Mouse (Mus musculus): ENCODE measurements at regions not wholly inside any gene's neighbourhood (a gene's known extent, or its start where the extent isn't known, plus 50 kb on each side); places are given as distances from the start of the nearest gene placed in this dataset.
A peak's percentile ranks its signal among the peaks of the same experiment; 100 is the strongest.

DNA sequence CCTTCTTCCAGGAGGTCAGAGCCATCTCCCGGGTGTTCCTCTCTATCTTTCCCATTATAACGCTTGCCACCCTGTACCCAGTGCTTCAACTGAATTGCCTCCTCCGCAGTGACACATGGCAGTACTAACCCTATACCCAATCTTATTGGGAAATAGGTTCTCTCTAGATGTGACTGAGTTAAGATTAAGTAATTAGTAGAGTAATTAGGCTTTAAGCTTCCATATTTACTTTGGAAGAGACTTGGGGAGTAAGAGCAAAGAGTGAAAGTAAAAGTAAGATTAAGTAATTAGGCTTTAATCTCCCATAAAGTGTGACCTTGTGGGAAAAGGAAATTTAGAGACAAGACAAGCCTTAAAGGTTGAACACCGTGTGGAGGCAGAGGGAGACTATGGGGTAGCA lies 148.7 kb upstream of the Prok2 start:
- no peak for DNase-seq (ENCODE audit: low spot score)
- no peak overlapping the region for H3K27ac ChIP-seq
- H3K9me3 ChIP-seq = no peaks in the 10 kb centered on the region
- no peaks in the 10 kb centered on the region for H3K4me1 ChIP-seq (replicated peaks)
- H3K36me3 ChIP-seq = no peaks in the 10 kb centered on the region
- no peak overlapping the region for H3K4me3 ChIP-seq
- 91% methylated on average over 4 of the region's 4 CpGs for WGBS
- peaks cover 14% of the 10 kb centered on the region for H3K27me3 ChIP-seq (ENCODE audit: insufficient read depth, poor library complexity, severe bottlenecking)

DNA sequence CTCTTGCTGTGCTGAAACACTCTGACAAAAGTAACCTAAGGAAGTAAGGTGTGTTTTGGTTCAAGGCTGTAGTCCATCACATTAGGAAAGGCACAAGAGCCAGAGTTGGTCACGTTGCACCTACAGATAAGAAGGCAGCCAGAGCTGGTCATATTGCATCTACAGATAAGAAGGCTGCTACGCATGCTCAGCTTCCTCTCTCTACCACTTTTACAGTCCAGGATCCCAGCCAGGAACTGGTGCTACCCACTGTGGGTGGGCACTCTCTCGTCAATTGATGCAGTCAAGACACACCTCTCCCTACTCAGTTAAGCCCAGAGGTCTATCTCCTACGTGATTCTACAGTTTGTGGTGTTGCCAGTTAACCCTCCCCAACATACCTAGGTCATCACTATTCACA lies 147.8 kb upstream of the Prok2 start:
- Histone ChIP-seq H3K27me3 (ENCODE audit: insufficient read depth, poor library complexity, severe bottlenecking) (peaks cover 8% of the 10 kb centered on the region), H3K4me3 (no peak overlapping the region), H3K36me3 (no peaks in the 10 kb centered on the region), H3K27ac (no peak overlapping the region), H3K4me1 (replicated peaks) (no peaks in the 10 kb centered on the region), H3K9me3 (no peaks in the 10 kb centered on the region)
- 76% methylated on average over 4 of the region's 4 CpGs for WGBS
- DNase-seq (ENCODE audit: low spot score) = no peak

DNA sequence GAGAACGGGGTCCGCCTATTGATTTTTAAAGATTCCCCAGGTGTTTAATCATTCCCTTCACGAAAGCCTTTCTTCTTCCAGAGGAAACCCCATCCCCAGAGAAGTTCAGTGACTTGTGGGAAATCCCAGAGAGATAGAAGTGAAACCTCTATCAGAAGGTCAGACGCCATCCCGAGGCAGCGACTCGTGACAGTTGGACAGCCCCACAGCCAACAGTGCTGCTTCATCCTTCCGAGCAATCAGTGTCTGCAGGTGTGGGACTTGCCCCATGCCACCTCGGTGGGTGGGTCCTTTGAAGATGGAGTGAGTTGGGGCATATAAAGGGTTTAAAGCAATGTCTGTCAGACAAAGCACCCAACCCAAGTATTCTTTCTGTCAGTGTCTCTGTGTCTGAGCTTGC lies 139.9 kb upstream of the Prok2 start:
- H3K27me3 ChIP-seq (ENCODE audit: insufficient read depth, poor library complexity, severe bottlenecking) = peaks cover 31% of the 10 kb centered on the region
- DNase-seq (ENCODE audit: low spot score) = no peak
- no peak overlapping the region for H3K27ac ChIP-seq
- H3K36me3 ChIP-seq = no peaks in the 10 kb centered on the region
- H3K4me1 ChIP-seq (replicated peaks) = peaks cover 20% of the 10 kb centered on the region
- WGBS = 78% methylated on average over 9 of the region's 9 CpGs
- no peaks in the 10 kb centered on the region for H3K9me3 ChIP-seq
- no peak overlapping the region for H3K4me3 ChIP-seq

DNA sequence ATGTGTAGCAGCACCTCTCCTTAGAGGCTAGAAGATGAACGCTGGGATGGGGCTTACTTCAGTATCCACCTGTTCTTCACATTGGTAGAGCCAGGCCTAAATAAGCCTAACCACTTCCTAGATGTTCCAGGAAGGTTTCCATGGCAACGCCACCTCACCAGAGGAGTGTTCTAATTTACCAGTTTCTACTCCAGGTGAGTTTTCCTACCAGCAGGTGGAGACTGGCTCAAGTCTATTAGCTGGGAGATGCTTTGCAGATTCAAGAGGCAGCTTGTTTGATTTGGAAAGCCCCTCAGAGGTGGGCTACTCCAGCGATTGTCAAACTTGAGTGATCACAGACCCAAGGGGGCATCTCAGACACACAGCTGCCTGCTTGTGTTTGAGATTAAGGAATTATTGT lies 138.8 kb upstream of the Prok2 start:
- no peak for DNase-seq (ENCODE audit: low spot score)
- 61% methylated on average over 3 of the region's 3 CpGs for WGBS
- no peak overlapping the region for H3K27ac ChIP-seq
- peaks cover 39% of the 10 kb centered on the region for H3K27me3 ChIP-seq (ENCODE audit: insufficient read depth, poor library complexity, severe bottlenecking)
- H3K9me3 ChIP-seq = no peaks in the 10 kb centered on the region
- H3K36me3 ChIP-seq = no peaks in the 10 kb centered on the region
- H3K4me3 ChIP-seq = no peak overlapping the region
- peaks cover 20% of the 10 kb centered on the region for H3K4me1 ChIP-seq (replicated peaks)

DNA sequence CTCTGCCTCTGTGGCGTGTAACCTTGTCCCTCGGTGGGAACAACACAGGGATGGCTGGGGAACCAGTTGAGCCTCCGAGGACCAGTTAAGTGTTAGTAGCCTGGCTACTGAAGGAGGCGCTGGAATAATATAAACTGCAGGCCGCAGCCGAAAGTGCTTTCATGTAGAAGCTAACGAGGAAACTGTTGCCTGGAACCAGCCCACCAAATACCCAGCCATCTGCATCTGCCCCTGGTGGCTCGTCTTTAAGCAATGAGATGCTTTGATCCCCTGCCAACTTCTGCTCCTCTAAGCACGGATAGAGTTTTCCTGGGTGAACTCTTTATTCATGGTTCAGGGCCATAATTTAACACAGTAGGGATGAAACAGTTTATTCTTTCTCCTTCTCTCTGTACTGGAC lies 137.2 kb upstream of the Prok2 start:
- no peak for DNase-seq (ENCODE audit: low spot score)
- Histone ChIP-seq H3K27ac (no peak overlapping the region), H3K27me3 (ENCODE audit: insufficient read depth, poor library complexity, severe bottlenecking) (peaks cover 45% of the 10 kb centered on the region), H3K9me3 (no peaks in the 10 kb centered on the region), H3K4me3 (no peak overlapping the region), H3K36me3 (no peaks in the 10 kb centered on the region), H3K4me1 (replicated peaks) (peaks cover 20% of the 10 kb centered on the region)
- 74% methylated on average over 9 of the region's 9 CpGs for WGBS

DNA sequence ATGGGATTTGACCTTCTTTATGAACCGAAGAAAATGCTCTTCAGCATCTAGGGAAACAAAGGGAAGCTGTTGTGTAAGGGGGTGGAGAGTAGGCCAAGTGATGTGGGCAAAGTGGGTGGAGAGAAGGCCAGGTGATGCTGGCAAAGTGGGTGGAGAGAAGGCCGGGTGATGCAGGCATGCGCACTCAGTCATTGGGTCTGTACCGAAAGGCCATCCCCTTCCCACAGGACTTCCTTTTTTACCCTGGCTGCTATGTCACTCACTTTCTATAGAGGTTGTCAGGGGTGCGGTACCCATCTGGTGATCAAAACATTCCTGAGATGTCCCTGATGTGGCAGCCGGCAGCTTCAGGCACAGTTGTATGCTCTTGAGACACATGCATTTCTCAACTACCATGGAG lies 131.2 kb upstream of the Prok2 start:
- Histone ChIP-seq H3K27ac (no peak overlapping the region), H3K9me3 (no peaks in the 10 kb centered on the region), H3K27me3 (ENCODE audit: insufficient read depth, poor library complexity, severe bottlenecking) (peaks cover 22% of the 10 kb centered on the region), H3K36me3 (no peaks in the 10 kb centered on the region), H3K4me3 (no peak overlapping the region), H3K4me1 (replicated peaks) (0 out of 2 replicates have a peak, but pooled peaks cover 3% of the 10 kb centered on the region)
- DNase-seq (ENCODE audit: low spot score) = no peak
- WGBS = 83% methylated on average over 6 of the region's 6 CpGs

DNA sequence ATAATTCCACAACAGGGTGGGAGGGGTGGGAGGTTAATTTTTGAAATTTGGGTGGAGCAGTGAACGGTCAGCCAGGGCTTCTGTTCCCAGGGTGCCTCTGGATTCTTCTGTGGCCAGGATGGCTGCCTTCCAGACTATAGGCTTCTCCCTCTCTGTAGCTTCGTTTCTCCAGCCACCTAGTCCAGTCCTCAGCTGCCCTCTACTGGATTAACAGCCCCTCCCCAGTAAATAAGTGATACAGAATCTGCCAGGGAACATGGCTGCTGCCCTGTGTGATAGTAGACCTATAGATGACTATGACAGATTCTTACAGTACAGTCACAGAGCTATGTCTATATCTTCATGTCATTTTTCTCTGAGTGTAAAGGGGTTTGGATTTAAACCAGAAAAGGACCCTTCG lies 127.5 kb upstream of the Prok2 start:
- Histone ChIP-seq H3K27me3 (ENCODE audit: insufficient read depth, poor library complexity, severe bottlenecking) (peaks cover 19% of the 10 kb centered on the region), H3K4me3 (no peak overlapping the region), H3K27ac (no peak overlapping the region), H3K4me1 (replicated peaks) (0 out of 2 replicates have a peak, but pooled peaks cover 3% of the 10 kb centered on the region), H3K36me3 (no peaks in the 10 kb centered on the region), H3K9me3 (no peaks in the 10 kb centered on the region)
- 47% methylated on average over 3 of the region's 3 CpGs for WGBS
- DNase-seq (ENCODE audit: low spot score) = no peak

DNA sequence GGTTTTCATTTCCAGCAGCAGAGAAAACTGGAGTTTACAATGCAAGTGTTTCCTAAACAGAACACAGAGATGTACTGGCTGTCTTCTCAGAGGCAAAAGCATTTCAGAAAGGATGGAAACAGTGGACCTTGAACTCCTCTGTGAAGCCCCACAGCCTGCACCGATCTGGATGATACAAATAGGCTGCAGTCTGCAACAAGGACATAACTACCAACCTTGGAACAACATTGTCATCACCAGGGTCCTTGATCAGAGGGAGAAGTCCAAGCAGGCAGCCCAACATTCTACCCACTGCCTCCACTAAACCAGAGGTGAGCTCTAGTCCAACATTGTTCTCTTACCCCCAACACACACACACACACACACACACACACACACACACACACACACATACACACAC lies 124.5 kb upstream of the Prok2 start:
- Histone ChIP-seq H3K4me1 (replicated peaks) (peaks cover 12% of the 10 kb centered on the region), H3K36me3 (no peaks in the 10 kb centered on the region), H3K4me3 (no peak overlapping the region), H3K27me3 (ENCODE audit: insufficient read depth, poor library complexity, severe bottlenecking) (peaks cover 23% of the 10 kb centered on the region), H3K27ac (no peak overlapping the region), H3K9me3 (no peaks in the 10 kb centered on the region)
- DNase-seq (ENCODE audit: low spot score) = no peak
- 81% methylated on average over 1 of the region's 1 CpGs for WGBS

DNA sequence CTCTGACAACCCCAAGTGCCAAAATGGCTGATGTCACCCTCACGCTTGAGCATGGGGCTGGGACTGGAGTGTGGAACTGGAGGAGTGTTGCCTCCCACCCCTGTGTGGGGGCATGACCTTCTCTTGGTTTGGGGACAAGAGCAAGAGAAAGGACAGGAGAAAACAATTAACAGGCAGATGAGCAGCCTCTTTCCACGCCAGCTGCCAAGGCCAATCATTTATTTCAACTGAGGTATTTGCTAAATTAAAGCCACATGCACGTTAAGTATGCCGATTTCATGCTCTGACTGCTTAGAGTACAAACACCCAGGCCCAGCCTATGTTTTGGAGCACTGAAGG lies 119.3 kb upstream of the Prok2 start:
- WGBS = 19% methylated on average over 4 of the region's 4 CpGs
- Histone ChIP-seq H3K27ac (peak overlapping the region; percentile 73; the same call in 1 of the 2 replicates), H3K9me3 (no peaks in the 10 kb centered on the region), H3K36me3 (no peaks in the 10 kb centered on the region), H3K4me3 (no peak overlapping the region), H3K4me1 (replicated peaks) (peaks cover 45% of the 10 kb centered on the region), H3K27me3 (ENCODE audit: insufficient read depth, poor library complexity, severe bottlenecking) (peaks cover 38% of the 10 kb centered on the region)
- DNase-seq (ENCODE audit: low spot score) = peak; percentile 36

DNA sequence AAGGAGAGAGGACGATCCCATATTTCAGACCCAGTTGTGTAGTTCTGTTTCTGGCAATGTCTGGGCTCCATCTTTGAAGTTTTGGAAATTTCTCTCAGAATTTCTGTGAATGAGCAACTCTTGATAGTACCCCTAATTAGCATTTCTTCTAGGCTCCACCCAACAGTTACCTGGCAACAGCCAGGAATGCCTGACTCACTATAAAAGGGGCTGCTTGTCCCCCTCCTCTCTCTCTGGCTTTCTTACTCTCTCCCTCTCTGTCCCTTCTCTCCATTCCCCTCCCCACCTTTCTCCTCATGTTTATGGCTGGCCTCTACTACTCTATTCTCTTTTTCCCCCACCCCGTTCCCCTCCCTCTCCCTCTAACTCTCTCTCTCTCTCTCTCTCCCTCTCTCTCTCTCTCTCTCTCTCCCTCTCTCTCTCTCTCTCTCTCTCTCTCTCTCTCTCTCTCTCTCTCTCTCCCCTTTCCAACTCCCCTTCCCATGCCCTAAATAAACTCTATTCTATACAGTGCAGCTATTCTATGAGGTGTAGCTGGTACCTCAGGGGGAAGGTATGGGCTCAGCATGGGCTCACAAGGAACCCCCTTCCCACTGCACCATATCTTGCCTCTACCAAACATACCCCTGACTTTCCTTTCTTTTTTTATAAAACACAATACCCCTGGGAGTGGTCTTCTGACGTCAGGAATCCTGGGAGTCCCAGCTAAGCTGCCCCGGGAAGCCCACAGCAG lies 118.7 kb upstream of the Prok2 start:
- H3K27me3 ChIP-seq (ENCODE audit: insufficient read depth, poor library complexity, severe bottlenecking) = peaks cover 33% of the 10 kb centered on the region
- DNase-seq (ENCODE audit: low spot score) = peak; percentile 33

DNA sequence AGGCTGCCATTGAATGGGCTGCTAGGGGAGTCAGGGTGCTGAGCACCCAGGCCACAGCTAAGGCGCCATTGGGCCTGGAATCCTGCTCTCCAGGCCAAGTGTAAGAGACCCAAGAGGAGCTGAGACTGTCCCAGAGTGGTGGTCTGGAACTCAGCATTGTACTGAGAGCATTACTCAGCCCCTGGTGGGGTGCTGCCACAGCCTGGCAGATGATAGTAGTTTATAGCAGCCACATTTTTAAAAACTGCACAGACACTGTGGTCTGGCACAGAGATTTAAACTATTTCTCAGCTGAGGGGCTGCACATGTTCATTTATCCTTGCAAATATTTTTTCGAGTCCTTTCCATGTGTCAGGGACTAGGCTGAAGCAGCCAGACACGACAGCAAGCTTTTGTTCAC lies 117.3 kb upstream of the Prok2 start:
- Histone ChIP-seq H3K27ac (peak overlapping the region; percentile 68), H3K4me1 (replicated peaks) (peaks cover 45% of the 10 kb centered on the region), H3K27me3 (ENCODE audit: insufficient read depth, poor library complexity, severe bottlenecking) (peaks cover 25% of the 10 kb centered on the region; the same call in 1 of the 2 replicates), H3K36me3 (no peaks in the 10 kb centered on the region), H3K4me3 (no peak overlapping the region), H3K9me3 (no peaks in the 10 kb centered on the region)
- 65% methylated on average over 3 of the region's 3 CpGs for WGBS
- DNase-seq (ENCODE audit: low spot score) = no peak

More for the DNA sequence above, 118.7 kb upstream of the Prok2 start:
- H3K27ac ChIP-seq = peak overlapping the region; percentile 73
- H3K4me1 ChIP-seq (replicated peaks) = peaks cover 45% of the 10 kb centered on the region
- 24% methylated on average over 4 of the region's 4 CpGs for WGBS
- H3K4me3 ChIP-seq = no peak overlapping the region
- H3K36me3 ChIP-seq = no peaks in the 10 kb centered on the region
- no peaks in the 10 kb centered on the region for H3K9me3 ChIP-seq

DNA sequence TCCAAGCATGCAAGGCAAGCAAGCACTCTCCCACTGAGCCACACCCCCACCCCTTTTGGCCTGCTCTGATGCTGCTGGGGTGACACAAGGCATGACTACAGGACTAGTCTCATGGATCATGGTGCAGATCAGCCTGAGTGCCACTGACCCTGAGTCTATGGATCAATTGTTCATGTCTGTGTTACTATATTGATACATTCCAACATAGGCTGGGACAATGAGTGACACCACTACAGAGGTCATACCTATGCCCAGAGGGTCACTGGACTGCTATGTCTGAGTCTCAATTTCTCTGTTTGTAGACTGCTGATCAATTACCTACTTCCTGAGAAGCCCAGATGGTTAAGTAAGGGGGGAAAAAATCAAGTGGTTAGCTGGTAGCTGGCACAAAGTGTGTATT lies 116.5 kb upstream of the Prok2 start:
- Histone ChIP-seq H3K4me1 (replicated peaks) (peaks cover 45% of the 10 kb centered on the region), H3K27me3 (ENCODE audit: insufficient read depth, poor library complexity, severe bottlenecking) (peaks cover 25% of the 10 kb centered on the region; the same call in 1 of the 2 replicates), H3K4me3 (no peak overlapping the region), H3K9me3 (no peaks in the 10 kb centered on the region), H3K27ac (no peak overlapping the region), H3K36me3 (no peaks in the 10 kb centered on the region)
- DNase-seq (ENCODE audit: low spot score) = no peak

DNA sequence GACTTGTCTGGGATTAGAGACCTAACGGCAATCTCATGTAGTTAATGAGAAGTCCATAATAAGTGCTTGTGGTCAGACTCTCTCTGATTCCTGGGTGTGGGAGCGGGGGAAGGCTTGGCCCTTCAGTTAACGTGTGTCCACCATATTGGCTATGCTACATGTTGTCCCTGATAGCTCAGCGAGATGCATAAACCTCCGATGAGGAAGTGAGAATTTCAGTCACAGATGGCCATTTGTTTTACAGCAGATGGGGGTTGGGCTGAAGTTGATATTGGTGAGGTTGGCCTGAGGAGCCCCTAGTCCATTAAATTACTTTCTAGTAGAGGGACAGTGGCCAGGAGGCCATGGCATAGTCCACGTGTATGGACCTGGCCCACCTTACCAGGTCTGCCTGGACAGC lies 114.6 kb upstream of the Prok2 start:
- DNase-seq (ENCODE audit: low spot score) = no peak
- Histone ChIP-seq H3K4me3 (no peak overlapping the region), H3K27ac (no peak overlapping the region), H3K4me1 (replicated peaks) (peaks cover 38% of the 10 kb centered on the region), H3K27me3 (ENCODE audit: insufficient read depth, poor library complexity, severe bottlenecking) (peaks cover 17% of the 10 kb centered on the region; the same call in 1 of the 2 replicates), H3K36me3 (no peaks in the 10 kb centered on the region), H3K9me3 (no peaks in the 10 kb centered on the region)
- 94% methylated on average over 6 of the region's 6 CpGs for WGBS

DNA sequence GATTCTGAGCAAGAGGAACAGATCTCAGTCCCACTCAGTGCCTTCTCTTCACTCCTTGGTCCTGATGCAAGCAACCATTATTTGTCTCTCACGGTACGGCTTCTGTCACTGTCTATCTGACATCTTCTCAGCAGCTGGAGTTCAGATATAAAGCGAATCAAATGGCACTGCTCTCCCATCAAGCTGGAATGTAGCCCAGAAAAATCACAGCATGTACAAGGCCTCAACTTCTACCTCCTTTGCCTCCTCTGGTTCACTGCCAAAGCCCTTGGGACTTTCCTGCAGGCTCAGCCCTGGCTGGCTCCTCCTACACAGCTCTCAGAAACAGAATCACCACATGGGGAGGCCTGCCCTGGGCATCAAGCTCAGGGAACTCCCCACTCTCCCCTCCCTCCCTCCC lies 107.1 kb upstream of the Prok2 start:
- no peak overlapping the region for H3K4me3 ChIP-seq
- DNase-seq (ENCODE audit: low spot score) = no peak
- H3K4me1 ChIP-seq (replicated peaks) = peaks cover 5% of the 10 kb centered on the region; the same call in 1 of the 2 replicates
- no peaks in the 10 kb centered on the region for H3K36me3 ChIP-seq
- H3K27ac ChIP-seq = no peak overlapping the region
- H3K27me3 ChIP-seq (ENCODE audit: insufficient read depth, poor library complexity, severe bottlenecking) = no peaks in the 10 kb centered on the region; the same call in 1 of the 2 replicates
- no peaks in the 10 kb centered on the region for H3K9me3 ChIP-seq
- 65% methylated on average over 3 of the region's 3 CpGs for WGBS
